Mouse (Mus musculus) kidney, embryonic 16.5 days (tissue): ENCODE results near the gene Drd3. TPM values are rescaled to one million over a fixed set of nuclear protein-coding genes. Genes with fewer than 3 reads are reported as not detected.

Experiments
- ATAC-seq: fragments of 200-750 bp; cut with Nextera tagmentation; 2 replicates; pipeline ENCODE4 v1.8.0; 2017; ENCODE audit warnings: moderate TSS enrichment; ENCODE audit not compliant: low FRiP score, low TSS enrichment
- H3K27ac ChIP-seq: fragments of 300-500 bp; sonication (generic); 2 replicates; pipeline ENCODE4 v1.5.1; 2014; ENCODE audit warnings: low read length
- H3K27me3 ChIP-seq: fragments of 300-500 bp; sonication (generic); 2 replicates; pipeline ENCODE4 v1.6.1; 2014; ENCODE audit warnings: low read length, control low read depth, mixed read lengths; ENCODE audit not compliant: insufficient read depth
- H3K36me3 ChIP-seq: fragments of 300-500 bp; sonication (generic); 2 replicates; pipeline ENCODE4 v1.6.1; 2014; ENCODE audit warnings: low read length, control low read depth, mixed read lengths; ENCODE audit not compliant: insufficient read depth
- H3K4me1 ChIP-seq: fragments of 300-500 bp; sonication (generic); 2 replicates; pipeline ENCODE4 v1.6.1; 2014; ENCODE audit warnings: low read length, control low read depth, mixed read lengths; ENCODE audit not compliant: insufficient read depth
- H3K4me2 ChIP-seq: fragments of 300-500 bp; sonication (generic); replicated peaks from 2 replicates; pipeline ENCODE4 v1.6.1; 2014; ENCODE audit warnings: low read depth, low read length
- H3K4me3 ChIP-seq: fragments of 300-500 bp; sonication (generic); 2 replicates; pipeline ENCODE4 v1.5.1; 2014; ENCODE audit warnings: mild to moderate bottlenecking, low read length
- H3K9ac ChIP-seq: fragments of 300-500 bp; sonication (generic); replicated peaks from 2 replicates; pipeline ENCODE4 v1.6.1; 2014; ENCODE audit warnings: low read length
- H3K9me3 ChIP-seq: fragments of 300-500 bp; sonication (generic); 2 replicates; pipeline ENCODE4 v1.6.1; 2016; ENCODE audit warnings: low read length, control low read depth
- WGBS: fragments of 180-500 bp; shearing (Covaris S2); extraction: QIAGEN DNeasy Blood & Tissue Kit; methylation state at CpG from one replicate; pipeline ENCODE4 v1.1.7; 2014; 5-methylcytosine and 5-hydroxymethylcytosine counted together
- polyA plus RNA-seq: library from polyadenylated mRNA; unstranded; fragments of >200 nt; fragmentation: Nextera tagmentation; extraction: Ambion mirVana; gene quantifications from 2 replicates; pipeline ENCODE4 v1.2.1, GENCODE M21; 2015

Drd3 gene
- polyA plus RNA-seq, 1 experiment from 2014 or later, result not detected

DNA sequence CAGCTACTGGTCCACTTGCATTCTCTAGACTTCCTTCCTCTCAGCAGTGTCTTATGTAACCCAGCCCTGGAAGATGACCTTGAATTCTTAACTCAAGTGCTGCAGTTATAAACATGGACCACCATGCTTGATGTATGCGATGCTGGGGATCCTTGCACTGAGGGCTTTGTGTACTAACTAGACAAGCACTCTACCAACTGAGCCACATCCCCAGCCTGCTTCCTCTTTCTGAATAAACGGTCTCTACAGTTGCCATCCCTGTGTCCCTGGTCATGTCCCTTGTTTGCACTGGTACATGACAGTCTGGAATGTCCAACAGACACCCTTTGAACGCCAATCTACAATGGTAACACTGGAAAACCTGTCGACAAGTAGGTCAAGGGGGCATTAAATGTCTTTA lies 23.5 kb upstream of the Drd3 start:
- Histone ChIP-seq H3K4me1 (no peaks in the 10 kb centered on the region), H3K36me3 (no peaks in the 10 kb centered on the region), H3K27me3 (no peaks in the 10 kb centered on the region), H3K4me2 (no peak overlapping the region), H3K9me3 (no peaks in the 10 kb centered on the region), H3K9ac (no peak overlapping the region), H3K4me3 (no peak overlapping the region), H3K27ac (no peak overlapping the region)
- ATAC-seq, result no peak
- 81% methylated on average over 4 of the region's 4 CpGs for WGBS

DNA sequence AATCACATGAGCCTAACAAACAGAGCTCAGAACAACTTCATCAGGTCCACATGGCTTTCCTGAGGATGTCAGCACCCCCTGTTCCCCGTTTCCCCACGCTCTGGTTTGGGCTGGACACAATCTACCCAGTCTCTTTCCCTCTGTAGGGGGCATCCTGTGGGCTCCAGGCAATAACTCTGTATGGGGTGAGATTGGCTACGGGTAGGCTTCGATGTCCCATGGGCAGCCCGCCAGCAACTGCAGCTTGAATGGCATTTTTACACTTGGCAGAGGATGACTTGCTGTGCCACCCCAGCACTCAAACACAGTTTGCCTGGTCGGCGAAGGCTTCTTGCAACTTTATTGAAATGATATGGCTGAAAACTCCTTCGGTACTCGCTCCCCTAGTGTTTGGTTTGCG lies 21.3 kb upstream of the Drd3 start:
- Histone ChIP-seq H3K9me3 (no peaks in the 10 kb centered on the region), H3K4me2 (no peak overlapping the region), H3K4me1 (no peaks in the 10 kb centered on the region), H3K9ac (no peak overlapping the region), H3K36me3 (no peaks in the 10 kb centered on the region), H3K27ac (no peak overlapping the region), H3K27me3 (no peaks in the 10 kb centered on the region), H3K4me3 (no peak overlapping the region)
- ATAC-seq, result no peak
- 95% methylated on average over 10 of the region's 10 CpGs for WGBS

DNA sequence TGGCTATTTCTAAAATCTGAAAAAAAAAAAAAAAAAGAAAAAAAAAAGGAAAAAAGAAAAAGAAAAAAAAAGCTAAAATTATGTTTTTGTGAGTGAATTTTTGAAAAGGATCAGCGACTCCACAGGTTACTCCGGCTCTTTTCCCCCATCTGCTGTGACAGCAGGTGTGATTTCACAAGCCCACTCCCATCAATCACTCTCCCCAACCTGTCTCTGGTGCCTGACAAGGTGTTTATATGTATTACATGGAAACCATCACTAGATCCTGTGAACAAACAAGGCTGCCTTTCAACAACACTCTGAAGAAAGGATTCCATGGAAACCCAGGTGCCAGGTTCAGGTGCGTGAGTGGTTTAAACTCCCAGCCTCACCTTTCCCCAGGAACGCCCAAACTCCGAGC lies 20.9 kb upstream of the Drd3 start:
- no peak overlapping the region for H3K9ac ChIP-seq
- no peaks in the 10 kb centered on the region for H3K27me3 ChIP-seq
- no peak for ATAC-seq
- no peaks in the 10 kb centered on the region for H3K9me3 ChIP-seq
- 88% methylated on average over 5 of the region's 5 CpGs for WGBS
- H3K4me3 ChIP-seq, result no peak overlapping the region
- H3K4me2 ChIP-seq, result no peak overlapping the region
- H3K27ac ChIP-seq, result no peak overlapping the region
- H3K36me3 ChIP-seq, result no peaks in the 10 kb centered on the region
- no peaks in the 10 kb centered on the region for H3K4me1 ChIP-seq

DNA sequence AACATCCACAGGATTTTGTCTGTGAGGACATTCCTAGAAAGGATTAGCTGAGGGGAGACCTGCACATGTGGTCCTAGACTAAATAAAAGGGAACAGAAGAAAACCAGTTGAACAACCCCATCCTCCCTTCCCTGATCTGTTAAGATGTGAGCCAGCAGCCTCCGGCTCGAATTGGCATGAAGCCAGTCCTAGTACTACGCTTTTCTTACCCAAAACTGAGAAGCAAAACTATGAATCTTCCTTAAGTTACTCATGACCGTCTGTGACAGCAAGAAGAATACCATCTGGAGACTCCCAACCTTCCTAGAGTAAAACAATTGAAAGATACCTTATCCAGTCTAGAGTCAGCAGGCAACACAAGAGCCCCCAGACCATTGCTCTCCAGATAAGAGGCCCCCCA lies 15.9 kb upstream of the Drd3 start:
- Histone ChIP-seq H3K4me3 (no peak overlapping the region), H3K4me1 (no peaks in the 10 kb centered on the region), H3K27me3 (no peaks in the 10 kb centered on the region), H3K27ac (no peak overlapping the region), H3K9me3 (no peaks in the 10 kb centered on the region), H3K9ac (no peak overlapping the region), H3K4me2 (no peak overlapping the region), H3K36me3 (no peaks in the 10 kb centered on the region)
- no peak for ATAC-seq
- 35% methylated on average over 4 of the region's 4 CpGs for WGBS

DNA sequence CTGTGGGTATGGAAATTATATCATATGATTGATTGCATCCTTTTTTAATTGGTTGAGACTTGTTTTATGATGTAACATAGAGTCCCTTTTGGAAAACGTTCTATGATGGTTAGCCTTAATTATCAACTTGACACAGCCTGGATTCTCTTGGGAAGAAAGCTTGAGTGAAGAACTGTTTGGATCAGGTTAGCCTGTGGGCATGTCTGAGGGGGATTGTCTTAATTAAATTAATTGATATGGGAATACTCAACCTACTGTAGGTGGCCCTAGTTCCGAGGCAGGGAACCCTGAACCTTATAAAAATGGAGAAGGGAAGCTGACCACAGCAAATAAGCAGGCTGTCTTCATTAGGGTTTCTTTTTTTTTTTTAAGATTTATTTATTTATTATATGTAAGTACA lies 12.9 kb upstream of the Drd3 start:
- WGBS, result 72% methylated on average over 2 of the region's 2 CpGs
- H3K4me1 ChIP-seq, result no peaks in the 10 kb centered on the region
- H3K9me3 ChIP-seq, result no peaks in the 10 kb centered on the region
- H3K4me3 ChIP-seq, result no peak overlapping the region
- ATAC-seq, result no peak
- H3K27me3 ChIP-seq, result no peaks in the 10 kb centered on the region
- no peak overlapping the region for H3K4me2 ChIP-seq
- H3K9ac ChIP-seq, result no peak overlapping the region
- H3K27ac ChIP-seq, result no peak overlapping the region
- H3K36me3 ChIP-seq, result no peaks in the 10 kb centered on the region

DNA sequence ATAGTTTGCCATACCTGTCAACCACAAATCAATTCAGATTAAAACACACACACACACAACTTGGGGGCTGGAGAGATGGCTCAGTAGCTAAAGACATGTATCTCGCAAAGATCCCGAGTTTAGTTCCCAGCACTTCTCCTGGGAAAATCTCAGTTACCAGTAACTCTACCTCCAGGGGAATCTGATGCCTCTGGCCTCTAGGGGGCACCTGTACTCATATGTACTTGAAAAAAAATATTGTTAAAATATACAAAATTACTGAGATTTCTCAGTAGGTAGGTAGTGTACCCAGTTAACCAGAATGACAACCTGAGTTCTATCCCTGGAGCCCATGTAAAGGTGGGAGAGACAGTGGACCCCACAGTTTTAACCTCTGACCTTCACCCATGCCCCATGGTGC lies 5.4 kb upstream of the Drd3 start:
- no peaks in the 10 kb centered on the region for H3K4me1 ChIP-seq
- no peak overlapping the region for H3K9ac ChIP-seq
- H3K27me3 ChIP-seq, result no peaks in the 10 kb centered on the region
- H3K4me2 ChIP-seq, result no peak overlapping the region
- no peak for ATAC-seq
- H3K27ac ChIP-seq, result no peak overlapping the region
- WGBS, result 84% methylated on average over 2 of the region's 2 CpGs
- no peaks in the 10 kb centered on the region for H3K36me3 ChIP-seq
- H3K4me3 ChIP-seq, result no peak overlapping the region
- H3K9me3 ChIP-seq, result no peaks in the 10 kb centered on the region

DNA sequence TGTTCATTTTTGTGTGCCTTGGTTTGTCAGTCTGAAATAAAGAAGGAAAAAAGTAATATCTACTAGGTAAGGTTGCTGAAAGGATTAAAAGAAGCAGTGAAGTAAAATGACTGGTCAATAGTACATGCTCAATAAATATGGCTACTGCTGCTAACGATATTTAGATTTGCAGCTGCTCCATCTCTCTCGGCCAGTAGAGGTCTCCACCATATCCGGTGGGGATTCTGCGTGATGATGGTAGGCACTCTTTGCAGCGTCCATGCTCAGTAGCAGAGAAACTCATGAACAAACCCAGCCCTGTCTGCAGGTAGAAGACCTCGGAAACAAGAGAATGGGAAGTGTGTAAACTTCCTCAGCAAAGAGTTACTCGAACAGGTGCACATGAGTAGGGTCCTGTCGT lies 926 bp upstream of the Drd3 start:
- ATAC-seq, result no peak
- Histone ChIP-seq H3K4me1 (no peaks in the 10 kb centered on the region), H3K4me2 (no peak overlapping the region), H3K27me3 (no peaks in the 10 kb centered on the region), H3K4me3 (no peak overlapping the region), H3K9ac (no peak overlapping the region), H3K36me3 (no peaks in the 10 kb centered on the region), H3K27ac (no peak overlapping the region), H3K9me3 (no peaks in the 10 kb centered on the region)
- 85% methylated on average over 8 of the region's 8 CpGs for WGBS

DNA sequence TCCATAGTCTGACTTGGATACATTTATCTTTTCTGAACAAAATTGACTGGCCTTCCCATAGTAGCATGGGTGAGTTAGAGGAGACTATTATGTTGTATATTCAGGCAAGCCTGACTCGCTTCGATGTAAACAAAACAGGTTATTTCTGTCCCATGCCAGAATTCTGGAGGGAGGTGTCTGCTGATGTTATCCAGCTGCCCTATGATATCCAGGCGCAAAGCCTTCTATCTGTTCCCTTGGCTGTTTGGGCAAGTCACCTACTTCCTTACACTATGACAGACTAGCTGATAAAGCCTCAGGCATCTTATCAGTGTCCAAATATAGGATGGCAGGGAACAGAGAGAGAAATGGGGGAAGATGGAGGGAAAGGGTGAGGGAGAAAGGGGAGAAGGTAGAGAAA lies 18.5 kb downstream of the Drd3 start:
- 75% methylated on average over 3 of the region's 3 CpGs for WGBS
- Histone ChIP-seq H3K4me2 (no peak overlapping the region), H3K36me3 (no peaks in the 10 kb centered on the region), H3K27ac (no peak overlapping the region), H3K4me3 (no peak overlapping the region), H3K27me3 (no peaks in the 10 kb centered on the region), H3K4me1 (no peaks in the 10 kb centered on the region), H3K9ac (no peak overlapping the region), H3K9me3 (no peaks in the 10 kb centered on the region)
- no peak for ATAC-seq

DNA sequence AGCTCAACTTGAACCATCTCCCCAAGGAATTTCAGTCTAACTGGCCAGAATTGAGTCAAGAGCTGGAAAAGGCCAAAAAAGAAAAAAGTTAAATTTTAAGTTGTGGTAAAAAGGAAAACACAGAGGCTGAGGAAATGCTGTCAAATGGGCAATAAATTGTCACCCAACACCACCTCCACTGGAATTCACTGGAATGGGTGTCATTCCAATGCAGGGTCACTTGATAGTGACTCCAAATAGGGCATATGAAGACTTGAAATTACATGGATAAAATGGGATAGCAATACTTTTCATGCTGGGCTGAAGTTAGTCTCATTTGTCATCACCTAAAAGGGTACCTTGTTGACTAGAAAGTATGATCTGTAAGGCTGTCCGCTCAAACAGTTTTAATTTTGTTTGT lies 18.9 kb downstream of the Drd3 start:
- ATAC-seq, result no peak
- WGBS, result 92% methylated on average over 1 of the region's 1 CpGs
- Histone ChIP-seq H3K9me3 (no peaks in the 10 kb centered on the region), H3K27ac (no peak overlapping the region), H3K27me3 (no peaks in the 10 kb centered on the region), H3K4me3 (no peak overlapping the region), H3K4me2 (no peak overlapping the region), H3K36me3 (no peaks in the 10 kb centered on the region), H3K9ac (no peak overlapping the region), H3K4me1 (no peaks in the 10 kb centered on the region)

DNA sequence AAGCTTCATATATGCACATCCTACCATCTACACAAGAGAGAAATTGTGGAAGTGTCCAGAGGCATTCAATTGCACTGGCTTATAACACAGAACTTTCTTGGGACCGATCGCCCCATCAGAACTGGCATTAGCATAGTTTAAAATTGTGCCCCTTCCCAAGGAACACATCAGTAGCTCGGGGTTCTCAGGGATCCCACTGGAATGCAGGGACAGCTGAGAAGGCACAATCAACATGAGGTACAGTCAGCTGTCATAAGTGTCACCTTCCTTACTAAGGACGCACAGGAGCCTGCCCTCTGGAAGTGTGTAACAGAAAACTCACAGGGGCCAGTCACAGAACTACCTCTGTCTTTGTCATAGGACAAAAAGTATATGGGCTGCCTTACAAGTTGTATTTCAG lies 19.7 kb downstream of the Drd3 start:
- no peak overlapping the region for H3K4me3 ChIP-seq
- no peak overlapping the region for H3K9ac ChIP-seq
- H3K27me3 ChIP-seq, result no peaks in the 10 kb centered on the region
- no peaks in the 10 kb centered on the region for H3K4me1 ChIP-seq
- H3K4me2 ChIP-seq, result no peak overlapping the region
- H3K27ac ChIP-seq, result no peak overlapping the region
- no peaks in the 10 kb centered on the region for H3K36me3 ChIP-seq
- WGBS, result 81% methylated on average over 4 of the region's 4 CpGs
- no peak for ATAC-seq
- no peaks in the 10 kb centered on the region for H3K9me3 ChIP-seq

DNA sequence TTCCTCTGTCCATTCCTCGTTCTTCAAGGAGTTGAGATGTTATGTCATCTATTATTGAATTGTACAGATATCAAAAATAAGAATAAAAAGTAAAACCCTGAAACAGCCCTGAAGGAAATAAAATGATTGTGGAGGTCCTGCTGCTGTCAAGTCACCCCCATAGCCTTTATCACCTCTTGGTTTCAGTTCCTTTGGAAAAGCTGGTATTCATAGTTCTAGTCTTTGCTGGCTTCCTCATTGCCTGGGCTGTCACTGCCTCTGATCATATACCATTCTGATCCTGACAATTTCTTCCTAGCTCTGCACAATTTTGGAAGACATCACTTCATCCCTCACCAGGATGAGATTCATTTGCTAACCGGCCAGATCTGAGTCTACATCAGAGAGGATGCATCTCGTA lies 23.1 kb downstream of the Drd3 start:
- H3K36me3 ChIP-seq, result no peaks in the 10 kb centered on the region
- H3K4me3 ChIP-seq, result no peak overlapping the region
- no peak for ATAC-seq
- no peaks in the 10 kb centered on the region for H3K9me3 ChIP-seq
- no peak overlapping the region for H3K27ac ChIP-seq
- H3K4me1 ChIP-seq, result no peaks in the 10 kb centered on the region
- H3K9ac ChIP-seq, result no peak overlapping the region
- WGBS, result 85% methylated on average over 3 of the region's 3 CpGs
- no peaks in the 10 kb centered on the region for H3K27me3 ChIP-seq
- H3K4me2 ChIP-seq, result no peak overlapping the region
